Mouse (Mus musculus) urinary bladder, adult 2 months (tissue): ENCODE results near the gene Slc38a2. TPM values are rescaled to one million over a fixed set of nuclear protein-coding genes. Genes with fewer than 3 reads are reported as not detected.

Experiments used
- DNase-seq: peaks from one replicate; pipeline ENCODE4 v3.0.0; 2022; ENCODE audit warnings: low spot score
- polyA plus RNA-seq: library from polyadenylated mRNA; depleted of rRNA; stranded (reverse); fragments of >200 nt; gene quantifications from 2 replicates; pipeline ENCODE4 v1.2.3, GENCODE M21; 2012

The Slc38a2 gene
- polyA plus RNA-seq, 1 experiment, result 89.3 TPM

DNA sequence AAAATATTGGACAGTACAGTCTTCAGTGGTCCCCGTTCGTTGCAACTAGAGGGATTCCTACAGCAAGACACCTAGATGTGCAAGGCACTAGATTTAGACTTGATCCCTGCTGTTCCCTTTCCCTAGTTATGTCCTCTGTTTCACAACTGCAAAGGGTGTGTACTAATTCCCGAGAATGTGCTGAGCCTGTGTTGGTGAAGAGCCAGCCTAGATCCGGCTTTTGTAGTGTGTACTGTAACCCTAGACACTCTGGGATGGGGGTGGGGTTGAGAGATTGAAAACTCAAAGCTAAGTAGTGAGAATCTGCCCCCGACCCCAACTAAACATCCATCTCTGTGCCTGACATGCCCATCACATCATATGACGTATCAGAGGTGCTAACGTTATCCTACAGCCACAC lies 18.9 kb upstream of the Slc38a2 start:
- no peak for DNase-seq

DNA sequence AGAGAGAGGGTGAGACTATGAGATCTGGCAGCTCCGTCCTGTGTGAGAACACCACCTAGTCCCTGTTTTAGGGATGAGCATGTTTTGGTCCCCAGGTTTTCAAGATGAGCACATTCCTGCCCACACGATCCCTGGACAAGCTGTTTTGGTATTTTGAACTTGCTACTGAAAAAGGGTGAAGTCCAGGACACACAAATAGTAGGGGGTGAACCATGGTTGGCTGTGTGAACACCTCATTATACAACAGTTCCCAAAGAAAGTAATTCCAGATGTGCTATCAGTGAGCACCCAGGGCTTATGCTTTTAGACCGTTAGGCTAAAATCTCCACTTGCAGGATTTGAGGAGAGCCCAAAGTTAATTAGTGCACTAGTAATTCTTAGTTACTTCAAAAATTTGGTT lies 17.7 kb upstream of the Slc38a2 start:
- DNase-seq, result no peak

DNA sequence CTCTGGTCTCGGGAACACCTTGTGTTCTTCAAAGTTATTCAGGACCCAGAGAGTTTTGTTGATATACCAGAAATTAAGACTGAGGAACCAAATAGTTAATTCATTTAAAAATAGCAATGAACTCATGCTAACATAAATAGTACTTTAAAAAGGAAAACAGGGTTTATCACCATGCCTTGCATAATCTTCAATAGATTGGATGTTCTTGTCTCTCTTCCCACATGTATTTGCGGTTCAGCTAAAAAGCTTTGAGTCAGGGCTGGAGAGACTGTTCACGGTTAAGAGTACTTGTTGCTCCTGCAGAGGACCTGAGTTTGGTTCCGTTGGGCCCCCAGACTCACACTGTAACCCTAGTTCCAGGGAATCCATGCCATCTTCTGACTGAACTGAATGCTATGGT lies 16.8 kb upstream of the Slc38a2 start:
- no peak for DNase-seq

DNA sequence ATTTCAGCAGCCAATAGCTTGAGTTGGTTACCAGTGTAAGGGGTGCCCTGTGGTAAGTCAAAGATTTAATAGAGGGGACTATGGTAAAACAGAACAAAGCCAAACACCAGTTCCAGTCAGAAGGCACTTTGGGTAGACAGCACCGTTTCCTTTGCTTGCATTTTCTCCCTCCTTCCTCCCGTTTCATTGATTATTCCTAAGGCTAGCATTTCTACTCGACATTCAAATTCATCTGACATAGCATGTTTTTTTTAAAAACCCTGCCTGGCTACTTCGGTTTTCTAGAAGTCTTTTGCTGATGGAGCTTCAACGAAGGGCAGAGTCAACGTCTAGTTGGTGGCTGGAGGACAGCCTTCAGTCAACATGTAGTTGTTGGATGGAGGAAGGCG lies 16.2 kb upstream of the Slc38a2 start:
- DNase-seq, result no peak

DNA sequence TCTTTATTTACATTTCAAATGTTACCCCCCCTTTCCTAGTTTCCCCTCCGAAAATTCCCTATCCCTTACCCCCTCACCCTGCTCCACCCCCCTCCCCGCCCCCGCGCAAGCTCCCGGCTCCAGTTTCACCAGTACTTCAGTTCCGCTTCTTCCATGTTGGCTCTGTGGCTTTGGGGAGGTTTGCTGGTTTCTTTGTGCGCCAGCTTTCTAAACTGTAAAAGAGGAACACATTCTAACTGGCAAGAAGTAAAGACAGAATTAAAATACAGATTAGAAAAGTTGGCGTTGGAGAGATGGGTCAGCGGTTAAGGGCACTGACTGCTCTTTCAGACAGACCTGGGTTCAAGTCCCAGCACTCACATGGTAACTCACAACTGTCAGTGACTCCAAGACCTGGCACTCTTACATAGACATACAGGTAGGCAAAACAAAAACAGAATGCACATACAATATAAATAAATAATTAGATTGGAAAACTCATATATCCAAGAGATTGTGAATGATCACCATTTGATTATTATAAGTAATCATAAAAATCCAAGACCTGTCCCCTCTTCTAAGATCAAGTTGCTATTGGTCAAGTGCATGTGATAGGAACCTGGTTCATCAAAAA lies 15.7 kb upstream of the Slc38a2 start:
- no peak for DNase-seq

DNA sequence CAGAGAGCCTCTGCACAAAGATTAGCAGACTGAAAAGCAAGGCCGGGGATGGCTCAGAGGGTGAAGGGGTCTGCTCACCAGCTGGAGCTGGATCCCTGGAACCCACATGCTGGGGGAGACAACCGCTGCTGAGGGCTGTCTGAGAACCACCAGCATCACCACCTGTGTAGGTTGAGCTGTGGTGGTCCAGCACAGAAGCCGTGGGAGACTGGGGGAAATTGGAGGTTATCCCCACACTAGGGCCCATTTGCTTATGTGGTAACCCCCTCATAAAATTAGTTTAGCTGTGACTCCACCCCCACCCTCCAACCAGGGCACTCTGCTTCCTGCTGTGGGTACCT lies 15.1 kb upstream of the Slc38a2 start:
- no peak for DNase-seq

DNA sequence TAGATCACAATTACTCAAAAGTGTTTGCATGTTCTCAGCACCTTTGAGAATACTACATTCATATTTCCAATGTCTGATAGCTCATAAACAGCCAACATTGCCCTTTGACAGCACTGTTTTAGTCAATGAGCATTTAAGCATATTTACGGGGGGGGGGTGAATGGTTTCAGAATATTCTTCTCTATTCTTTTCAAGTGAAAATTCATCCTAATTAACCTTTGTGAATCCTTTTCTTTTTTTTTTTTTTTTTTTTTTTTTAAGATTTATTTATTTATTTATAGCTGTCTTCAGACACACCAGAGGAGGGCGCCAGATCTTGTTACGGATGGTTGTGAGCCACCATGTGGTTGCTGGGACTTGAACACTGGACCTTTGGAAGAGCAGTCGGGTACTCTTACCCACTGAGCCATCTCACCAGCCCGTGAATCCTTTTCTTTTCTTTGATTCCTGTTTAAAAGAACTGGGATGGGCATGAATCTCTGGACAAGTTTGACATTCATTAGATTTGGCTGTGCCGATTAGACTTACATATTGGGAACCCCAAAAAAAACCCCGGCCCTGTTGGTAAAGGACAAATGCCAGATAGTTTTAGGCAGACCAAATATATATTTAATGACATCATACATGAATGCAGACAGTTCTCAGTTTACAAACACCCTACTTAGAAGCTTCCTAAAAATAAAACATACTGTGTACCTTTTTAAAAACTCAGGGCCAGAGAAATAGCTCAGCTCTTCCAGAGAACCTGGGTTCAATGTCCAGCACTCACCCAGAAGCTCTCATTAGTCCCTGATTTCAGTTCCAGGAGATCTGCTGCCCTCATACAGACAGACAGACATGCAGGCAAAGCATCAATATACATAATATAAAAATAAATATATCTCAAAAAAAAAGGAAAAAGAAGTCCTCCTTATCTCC lies 14.5 kb upstream of the Slc38a2 start:
- DNase-seq, result no peak

DNA sequence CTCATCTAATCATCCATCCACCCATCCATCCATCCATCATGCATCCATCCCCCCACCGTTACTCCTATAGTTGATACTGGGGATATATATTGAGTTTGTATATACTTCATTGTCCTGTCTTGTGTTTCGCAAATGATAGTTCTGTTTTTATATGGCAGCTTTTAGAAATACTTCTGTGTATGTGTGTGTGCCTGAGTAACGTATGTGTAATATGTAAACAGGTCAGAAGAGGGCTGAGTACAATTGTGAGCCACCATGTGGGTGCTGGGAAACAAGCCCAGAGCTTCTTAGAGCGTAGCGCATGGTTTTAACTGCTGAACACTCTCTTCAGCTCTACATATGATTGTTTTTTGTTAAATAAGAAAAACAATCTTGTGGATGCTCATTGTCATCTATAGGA lies 12.8 kb upstream of the Slc38a2 start:
- DNase-seq, result no peak

DNA sequence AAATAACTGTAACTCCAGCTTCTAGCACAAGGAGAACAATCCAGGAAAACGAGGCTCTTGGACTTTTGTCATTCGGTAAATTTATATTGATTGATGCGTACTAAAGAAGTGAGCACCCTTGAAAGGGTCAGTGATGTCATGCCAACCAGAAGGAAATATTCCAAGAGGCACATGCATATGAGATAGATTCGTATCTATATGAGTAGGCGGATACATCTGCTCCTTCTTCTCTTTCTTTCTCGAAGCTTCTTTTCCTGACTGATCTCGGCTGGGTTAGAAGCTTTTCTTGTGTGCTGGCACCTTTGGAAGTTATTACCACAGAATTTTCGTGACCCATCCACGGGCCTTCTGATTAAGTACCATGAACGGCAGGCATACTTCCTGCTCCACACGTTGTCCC lies 12.1 kb upstream of the Slc38a2 start:
- DNase-seq, result no peak

DNA sequence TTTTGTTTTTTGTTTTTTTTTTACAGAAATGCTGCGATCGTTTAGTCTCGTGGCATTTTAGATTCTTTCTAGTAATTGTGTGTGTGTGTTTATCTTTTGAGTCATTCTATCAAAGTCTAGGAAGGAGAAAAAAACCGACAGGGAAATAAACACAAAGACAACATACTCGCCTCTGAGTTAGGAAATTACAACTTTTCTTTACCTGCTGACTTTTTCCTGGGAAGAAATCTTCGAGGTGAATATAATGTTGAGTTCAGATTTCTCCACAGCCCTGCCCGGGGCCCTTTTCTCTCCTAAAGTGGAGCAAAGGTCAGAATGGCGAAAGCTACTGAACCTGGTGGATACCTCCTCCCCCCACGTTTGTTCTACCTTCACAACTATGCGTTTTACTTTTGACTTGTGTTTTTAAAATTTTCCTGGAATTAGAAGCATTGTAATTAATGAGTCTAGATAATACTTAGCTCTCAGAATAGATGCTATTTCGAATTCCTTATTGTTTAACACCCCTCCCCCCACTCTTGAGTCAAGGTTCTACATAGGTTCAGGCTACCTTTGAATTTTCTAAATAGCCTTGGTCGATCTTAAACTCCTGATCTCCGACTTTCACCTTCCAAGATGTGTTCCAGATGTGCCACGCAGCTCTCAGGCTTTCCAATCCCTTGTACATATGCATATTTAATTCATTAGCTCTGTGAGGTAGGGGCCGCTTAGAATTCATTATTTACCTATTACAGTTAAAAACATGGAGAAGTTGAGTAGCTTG lies 11.0 kb upstream of the Slc38a2 start:
- DNase-seq, result no peak

DNA sequence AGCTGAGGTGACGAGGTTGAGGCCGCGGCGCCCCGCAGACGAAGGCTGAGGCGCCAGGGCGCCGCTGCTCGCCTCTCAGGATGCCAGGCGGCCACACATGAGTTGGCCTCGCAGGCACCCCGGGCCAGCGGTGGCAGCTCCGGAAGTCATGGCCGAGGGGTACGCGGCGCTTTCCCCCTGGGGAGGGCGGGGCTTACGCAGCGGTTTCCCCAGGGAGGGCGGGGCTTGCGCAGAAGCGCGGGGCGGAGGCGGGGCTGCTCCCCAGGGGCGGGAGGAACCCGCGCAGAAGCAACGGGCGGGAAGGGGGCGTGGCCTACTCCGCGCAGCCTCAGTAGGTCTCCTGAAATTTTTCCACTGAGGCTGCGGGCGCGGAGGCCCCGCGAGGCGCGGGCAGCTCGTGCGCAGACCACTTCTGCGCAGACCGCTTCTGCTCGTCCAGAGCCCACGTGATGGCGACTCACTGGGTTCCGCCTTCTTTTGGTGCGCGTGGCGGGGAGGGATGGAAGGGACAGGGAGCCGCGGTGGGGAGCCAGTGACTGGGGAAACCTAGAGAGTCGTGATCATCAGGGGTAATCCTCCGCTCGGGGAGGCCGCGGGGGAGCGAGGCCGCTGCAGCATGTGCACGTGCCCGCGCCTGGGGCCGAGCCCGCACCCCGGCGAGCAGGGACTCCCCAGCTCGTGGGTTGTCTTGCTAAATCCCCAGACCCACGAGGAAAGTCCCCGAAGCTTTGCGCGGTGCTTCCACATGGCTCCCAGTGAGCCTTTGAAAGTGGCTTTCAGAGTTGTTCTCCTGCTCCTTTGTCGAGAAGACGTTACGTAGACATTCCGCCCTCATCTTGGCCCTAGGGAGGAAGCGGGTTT lies 10.2 kb upstream of the Slc38a2 start:
- DNase-seq, result peak; percentile 96

DNA sequence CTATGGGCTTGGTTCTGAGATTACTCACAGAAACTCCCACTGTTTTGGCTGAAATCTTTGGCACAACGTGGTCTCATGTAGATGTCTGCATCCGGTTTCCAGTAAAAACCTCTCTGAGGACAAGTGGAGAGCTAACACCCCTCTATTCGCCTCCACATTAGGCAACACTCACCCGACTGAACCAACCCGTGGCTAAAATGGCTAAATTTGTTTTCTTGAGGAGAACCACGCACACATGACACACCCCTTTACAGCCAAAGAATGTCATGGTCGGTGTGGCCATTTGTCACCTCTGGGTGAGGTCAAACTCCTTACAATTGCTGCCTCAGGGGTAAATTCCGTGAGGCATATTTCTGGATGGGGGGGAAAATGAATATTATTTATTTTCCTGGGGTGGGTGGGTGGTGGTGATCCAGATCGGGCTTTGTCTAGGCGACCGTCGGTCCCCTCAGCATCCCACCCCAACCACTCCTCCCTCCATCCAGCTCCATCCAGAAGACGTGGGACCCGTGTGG lies 9.5 kb upstream of the Slc38a2 start:
- no peak for DNase-seq

DNA sequence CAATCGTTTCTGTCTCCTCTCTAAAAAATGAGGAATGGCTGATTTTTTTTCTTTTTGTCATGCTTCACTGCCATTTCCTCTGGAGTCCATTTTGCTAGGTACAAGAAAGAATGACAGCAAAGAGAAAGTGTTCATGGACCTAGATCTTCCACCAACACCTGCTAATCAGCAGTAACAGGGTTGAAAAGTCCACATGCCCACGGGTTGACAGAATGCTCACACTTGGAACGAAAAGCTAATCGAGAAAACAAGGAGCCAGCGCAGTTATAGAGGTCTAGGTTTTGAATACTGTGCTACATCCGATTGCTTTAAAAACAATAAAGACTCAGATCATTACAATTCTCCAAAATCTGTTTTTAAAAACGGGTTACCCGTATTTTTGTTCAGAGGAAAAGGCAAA lies 8.9 kb upstream of the Slc38a2 start:
- no peak for DNase-seq

DNA sequence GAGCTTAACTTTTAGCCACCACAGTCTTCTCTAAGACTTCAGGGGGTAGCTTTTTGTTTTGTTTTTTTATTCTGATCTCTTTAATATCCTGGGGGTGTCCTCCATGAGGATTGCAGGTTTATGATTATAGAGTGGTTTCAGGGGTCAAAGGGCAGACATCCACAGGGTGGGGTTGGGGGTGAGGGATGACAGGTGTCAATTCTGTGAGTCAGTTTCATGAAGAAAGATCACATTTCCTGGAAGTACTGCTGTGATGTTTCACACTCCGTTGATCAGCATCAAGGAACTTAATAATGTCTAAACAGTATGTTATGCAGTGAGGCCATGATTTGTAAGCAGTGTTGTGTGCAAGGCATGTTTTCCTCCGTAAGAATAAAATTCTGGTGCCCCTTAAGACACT lies 8.4 kb upstream of the Slc38a2 start:
- no peak for DNase-seq

DNA sequence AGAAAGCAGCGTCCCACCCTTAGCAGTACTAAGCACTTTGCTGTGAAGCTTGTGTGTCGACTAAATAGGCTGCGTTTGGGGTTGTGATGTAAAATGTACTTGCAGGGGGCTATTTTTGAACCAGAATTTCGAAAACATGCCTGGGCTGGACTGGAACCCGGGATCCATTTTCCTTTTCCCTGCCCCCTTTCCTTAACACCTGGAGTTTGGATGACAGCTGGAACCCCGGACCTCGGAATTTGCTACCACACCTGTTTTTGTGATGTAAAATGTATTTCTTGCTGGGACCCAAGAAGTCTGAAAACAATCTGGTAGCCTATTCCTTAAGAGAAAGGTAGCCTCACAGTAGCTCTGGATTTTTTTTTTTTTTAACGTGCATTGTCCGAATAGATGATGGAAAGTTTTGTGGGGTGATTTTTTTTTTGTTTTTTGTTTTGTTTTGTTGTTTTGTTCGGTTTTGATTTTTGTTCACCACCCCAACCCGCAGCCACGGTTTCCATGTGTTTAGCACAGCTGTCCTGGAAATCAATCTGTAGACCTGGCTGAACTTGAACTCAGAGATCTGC lies 3.0 kb upstream of the Slc38a2 start:
- no peak for DNase-seq

DNA sequence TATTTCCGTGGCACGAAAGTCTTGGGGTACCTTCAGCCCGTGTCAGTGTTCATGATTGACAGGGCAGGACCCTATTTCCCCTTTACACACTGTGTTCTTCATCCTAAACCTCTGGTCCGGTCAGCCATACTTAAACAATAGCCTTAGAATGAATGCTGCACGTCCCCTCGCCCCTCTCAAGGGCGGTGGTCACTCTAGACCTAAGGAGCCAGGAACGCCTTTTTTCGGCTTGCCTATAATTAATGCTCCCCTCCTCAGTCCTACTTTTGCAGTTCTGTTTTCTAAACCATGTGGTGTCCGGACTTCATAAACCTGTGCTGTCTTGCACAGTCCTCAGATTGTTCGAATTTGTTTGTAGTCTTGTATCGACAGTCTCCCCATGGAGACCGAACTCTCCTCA lies 1.2 kb upstream of the Slc38a2 start:
- no peak for DNase-seq

DNA sequence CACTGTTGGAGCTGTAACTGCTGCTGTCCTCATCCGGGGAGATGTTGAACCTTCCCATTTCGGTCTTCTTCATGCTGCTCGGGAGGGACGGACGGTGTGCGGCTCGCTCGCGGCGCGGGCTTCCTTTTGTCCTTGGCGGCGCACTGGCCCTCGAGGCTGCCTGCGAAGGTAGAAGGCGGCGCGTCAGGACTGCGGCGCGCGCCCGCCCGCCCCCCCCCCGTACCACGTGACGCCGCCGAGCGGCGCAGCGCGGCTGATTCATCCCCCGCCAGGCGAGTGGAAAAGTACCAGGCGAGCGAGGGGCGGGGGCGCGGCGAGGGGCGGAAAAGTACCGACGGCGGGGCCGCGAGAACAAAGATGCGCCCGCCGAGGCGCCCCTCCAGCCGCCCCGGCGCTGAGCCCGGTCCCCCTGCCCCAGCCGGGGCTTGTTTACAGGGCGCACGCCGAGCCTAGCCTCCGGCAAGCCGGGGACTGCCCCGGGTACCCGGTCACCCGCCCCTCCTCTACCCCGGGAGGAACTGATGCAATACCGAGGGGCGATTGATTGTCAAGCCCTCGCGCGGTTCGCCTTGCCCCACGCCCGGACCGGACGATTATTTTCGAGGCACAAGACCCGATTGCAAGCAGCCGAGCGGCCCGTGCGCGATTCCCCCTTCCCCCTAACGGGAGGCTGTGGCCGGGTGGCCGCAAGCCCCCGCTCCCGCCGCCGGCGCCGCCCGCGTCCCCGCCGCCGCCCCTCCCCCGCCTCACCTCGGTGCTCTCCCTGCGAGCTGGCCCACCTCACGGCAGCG lies 677 bp downstream of the Slc38a2 start:
- peak; percentile 85 for DNase-seq

DNA sequence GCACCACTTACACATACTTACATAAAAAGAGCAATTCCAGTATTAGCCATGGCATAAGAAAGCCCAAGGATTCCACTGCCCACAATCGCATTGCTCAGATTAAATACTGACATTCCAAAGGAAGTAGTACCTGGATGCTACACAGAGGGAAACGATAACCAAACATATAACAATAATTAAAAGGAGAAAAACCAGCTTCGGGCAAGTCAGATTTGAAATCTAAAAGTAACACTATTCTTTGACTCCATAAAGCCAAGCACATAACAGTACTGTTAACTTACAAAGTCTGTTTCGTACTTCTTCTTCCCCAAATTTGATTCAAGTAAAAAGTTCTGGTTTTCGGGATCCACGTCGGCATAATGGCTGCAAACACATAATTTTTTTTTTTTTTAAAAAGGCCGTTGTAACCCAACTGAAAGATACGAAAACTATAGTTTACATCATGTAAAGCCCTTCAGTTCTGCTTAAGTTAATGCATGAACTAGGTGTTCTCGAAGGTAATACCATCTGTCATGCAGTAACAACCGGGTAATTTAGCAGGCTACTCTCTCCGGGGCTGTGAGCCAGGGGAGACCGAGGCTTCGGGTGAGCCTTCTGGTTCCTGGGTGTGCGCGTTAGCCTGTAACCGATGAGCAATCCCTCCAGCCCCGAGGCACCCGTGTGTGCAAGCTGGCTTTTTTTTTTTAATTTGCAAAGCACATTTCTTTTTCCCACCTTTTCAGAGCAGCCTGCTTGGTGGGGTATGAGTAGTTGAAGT lies 1.5 kb downstream of the Slc38a2 start:
- no peak for DNase-seq

DNA sequence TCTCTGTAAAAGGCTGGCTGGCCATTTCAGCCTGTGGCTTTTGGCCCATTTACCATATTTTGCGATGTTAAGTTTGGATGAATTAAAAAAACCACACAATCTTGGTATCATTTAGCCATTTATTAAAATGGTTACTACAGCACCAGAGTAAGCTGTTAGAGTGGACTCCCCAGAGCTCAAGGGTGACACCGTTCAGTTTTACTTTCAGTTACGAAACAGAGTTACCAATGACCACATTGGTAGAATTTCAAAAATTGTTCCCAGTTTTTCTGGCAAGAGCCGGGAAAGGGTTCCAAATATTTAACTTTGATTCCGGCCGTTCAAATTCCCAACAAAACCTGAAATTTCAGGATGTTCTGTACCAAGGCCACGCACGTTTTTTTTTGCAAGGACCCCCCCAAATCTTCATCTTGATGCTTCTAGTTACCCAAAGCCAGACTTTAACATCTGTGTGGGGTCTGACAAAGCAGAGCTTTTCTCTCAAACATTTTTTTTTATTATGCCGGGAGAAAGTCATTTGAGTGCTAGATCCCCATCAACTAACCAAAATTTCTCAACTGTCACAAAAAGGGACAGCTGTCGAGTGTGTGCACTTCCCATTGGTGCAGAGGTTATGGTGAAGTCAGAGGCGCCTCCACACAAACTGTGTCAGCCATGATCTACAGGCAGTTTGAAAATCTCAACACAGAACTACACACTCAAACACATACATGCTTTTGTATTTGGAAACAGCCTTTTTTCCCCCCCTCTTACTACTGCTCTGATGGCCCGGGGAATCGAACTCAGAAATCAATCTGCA lies 2.8 kb downstream of the Slc38a2 start:
- DNase-seq, result no peak
